Mouse (Mus musculus): ENCODE data around the gene Troap.

Gene Troap

GRCm38 (mm10) chr15:99111809-99112208 is 37.4 kb downstream of the Troap start:
- in situ Hi-C loops (cut with MboI, MseI), result no loop called here

GRCm38 (mm10) chr15:99112843-99113395 is 38.5 kb downstream of the Troap start:
- in situ Hi-C loops (cut with MboI, MseI), result no loop called here

DNA sequence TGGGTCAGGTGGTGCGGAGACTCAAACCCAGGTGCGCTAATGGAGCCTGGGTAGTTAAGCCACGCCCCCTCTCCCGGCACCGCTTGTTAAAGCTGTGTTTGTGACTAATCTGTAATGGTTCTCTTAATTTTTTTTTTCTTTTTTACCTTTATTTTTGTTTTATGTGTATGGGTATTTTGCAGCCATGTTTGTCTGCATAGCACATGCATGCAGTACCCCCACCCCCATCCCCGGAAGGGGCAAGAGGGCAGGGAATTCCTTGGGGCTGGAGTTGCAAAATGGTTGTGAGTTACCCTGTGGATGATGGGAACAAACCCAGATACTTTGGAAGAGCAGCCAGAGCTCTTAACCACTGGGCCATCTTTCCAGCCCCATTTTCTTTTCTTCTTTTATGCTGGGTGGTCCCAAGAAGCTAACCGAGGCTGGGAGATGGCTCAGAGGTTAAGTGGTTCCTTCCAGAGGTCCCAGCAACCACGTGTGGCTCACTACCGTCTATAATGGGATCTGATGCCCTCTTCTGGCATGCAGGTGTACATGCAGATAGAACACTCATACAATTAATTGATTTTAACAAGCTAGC is 39.1 kb downstream of the Troap start:
- in situ Hi-C loops (cut with MboI, MseI), result no loop called here

DNA sequence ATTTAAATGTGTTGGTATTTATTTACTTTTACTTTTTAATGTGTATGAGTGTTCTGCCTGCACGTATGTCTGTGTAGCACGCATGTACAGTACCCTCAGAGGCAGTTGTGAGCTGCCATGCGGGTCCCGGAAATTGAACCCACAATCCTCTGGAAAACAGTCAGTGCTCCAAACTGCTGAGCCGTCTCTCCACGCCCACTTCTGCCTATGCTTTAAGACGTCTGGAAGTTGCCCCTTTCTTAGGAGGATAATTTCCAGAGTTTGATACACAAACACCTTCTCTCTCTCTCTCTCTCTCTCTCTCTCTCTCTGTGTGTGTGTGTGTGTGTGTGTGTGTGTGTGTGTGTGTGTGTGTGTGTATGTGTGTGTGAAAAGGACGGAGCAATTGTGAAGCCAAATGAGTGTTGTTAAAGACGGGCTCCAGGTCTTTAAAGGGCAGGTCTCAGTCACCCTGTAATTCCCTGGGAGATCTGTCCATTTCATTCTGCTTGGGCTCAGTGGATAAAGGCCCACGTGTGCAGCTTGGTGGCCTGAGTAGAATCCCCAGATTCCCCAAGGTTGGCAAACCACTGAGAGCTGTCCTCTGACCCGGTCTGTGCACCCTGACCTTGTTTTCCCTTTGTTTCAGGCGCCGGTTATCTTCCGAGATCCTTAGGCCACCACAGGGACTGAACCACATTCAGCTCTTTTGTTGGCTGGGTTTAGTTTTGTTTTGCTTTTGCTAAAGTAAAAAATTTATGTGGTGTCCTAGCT is 40.1 kb downstream of the Troap start:
- in situ Hi-C loops (cut with MboI, MseI), result no loop called here

GRCm38 (mm10) chr15:99115065-99115423 is 40.7 kb downstream of the Troap start:
- in situ Hi-C loops (cut with MboI, MseI), result no loop called here

- in situ Hi-C loops (cut with MboI, MseI), result no loop called here
Measured at GRCm38 (mm10) chr15:99116539-99116938, 42.2 kb downstream of the Troap start.

DNA sequence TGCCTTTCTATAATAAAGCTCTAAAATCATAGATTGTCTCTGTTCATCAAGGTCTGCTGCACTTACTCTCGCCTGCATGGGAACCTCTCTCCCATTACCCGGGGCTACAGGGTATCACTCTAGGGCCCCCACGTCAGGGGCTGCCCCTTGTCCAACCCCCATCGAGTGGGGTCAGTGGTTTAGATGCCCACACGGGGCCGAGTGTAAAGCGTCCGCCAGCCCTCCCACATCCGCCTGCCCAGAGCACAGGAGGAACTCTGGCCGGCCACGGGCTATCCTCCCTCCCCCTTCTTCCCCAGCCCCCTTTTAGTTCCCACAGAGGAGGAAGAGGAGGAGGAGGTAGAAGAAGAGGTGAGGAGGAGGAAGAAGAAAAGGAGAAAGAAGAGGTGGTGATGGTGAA is 46.4 kb downstream of the Troap start:
- in situ Hi-C loops (cut with MboI, MseI), result no loop called here

GRCm38 (mm10) chr15:99122642-99123041 is 48.3 kb downstream of the Troap start:
- in situ Hi-C loops (cut with MboI, MseI), result no loop called here

- in situ Hi-C loops (cut with MboI, MseI), result no loop called here
Measured at GRCm38 (mm10) chr15:99125711-99126080, 51.3 kb downstream of the Troap start, which contains the start of gene Spats2. Spats2 (plus strand) TSS chr15:99125916.

- in situ Hi-C loops (cut with MboI, MseI), result no loop called here
Measured at GRCm38 (mm10) chr15:99126081-99126815, 51.9 kb downstream of the Troap start.

GRCm38 (mm10) chr15:99126816-99127365 is 52.5 kb downstream of the Troap start:
- in situ Hi-C loops (cut with MboI, MseI), result no loop called here

GRCm38 (mm10) chr15:99127851-99128522 is 53.6 kb downstream of the Troap start:
- in situ Hi-C loops (cut with MboI, MseI), result no loop called here

DNA sequence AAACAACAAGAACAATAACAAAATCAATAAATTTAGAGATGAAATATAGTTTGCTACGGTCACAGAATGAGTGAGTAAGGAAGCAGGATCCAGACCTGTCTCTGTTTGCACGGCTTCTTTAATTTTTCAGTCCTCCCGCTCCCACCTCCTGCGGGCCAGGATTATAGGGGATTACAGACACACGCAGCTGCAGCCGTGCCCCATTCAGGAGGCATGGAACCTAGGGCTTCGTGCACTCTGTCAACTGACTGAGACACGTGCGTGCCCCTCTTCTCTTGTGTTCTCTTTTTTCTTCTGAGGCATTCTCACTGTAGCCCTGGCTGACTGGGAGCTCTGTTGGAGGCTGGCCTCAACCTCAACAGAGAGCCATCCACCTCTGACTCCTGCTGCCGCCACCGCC is 55.1 kb downstream of the Troap start:
- in situ Hi-C loops (cut with MboI, MseI), result no loop called here

DNA sequence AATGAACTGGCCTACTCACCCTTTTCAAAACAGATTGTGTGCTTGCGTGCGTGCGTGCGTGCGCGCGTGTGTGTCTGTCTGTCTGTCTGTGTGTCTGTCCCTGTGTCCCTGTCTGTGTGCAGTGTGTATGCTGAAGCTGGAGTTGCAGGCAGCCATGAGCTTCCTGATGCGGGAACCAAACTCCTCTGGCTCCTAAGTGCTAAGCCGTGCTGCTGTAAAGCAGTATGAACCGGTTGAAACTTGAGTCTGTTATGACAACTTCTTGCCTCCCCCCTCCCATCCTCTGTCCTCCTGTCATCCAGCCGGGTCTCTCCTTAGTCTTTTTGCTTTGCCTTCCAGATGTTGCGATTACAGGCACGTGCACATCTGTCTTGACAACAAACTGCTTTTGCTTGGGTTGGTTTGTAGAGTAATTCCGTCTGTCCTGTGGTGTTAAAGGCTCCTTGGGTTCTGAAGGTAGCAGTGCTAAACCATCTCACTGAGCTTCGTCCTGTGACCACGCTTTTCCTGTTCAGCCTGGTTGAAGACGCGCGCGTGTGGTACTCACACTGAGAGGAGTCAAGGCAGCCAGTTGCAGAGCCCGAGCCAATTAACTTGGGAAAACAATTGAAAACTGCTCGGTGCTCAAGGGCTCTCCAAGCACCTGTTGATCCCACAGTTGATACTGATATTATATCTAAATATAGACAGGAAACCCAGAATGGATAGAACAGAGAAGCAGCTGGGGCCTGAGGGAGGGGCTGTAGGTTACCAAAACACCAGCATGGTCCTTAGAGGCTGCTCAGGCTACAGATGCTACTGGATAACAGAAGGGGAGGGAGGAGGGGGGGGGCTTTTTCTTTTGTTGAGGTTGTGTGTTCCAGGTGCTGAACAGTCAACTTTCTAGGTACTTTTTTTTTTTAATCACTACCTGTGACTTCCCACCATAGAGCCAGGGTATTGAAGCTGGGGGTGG is 55.9 kb downstream of the Troap start:
- in situ Hi-C loops (cut with MboI, MseI), result no loop called here

All from T-helper 2 cell (primary cell).